Mouse (Mus musculus) hematopoietic stem cell, adult 5-6 weeks (primary cell): ENCODE measurements around the gene Elf2. TPM values are rescaled to one million over a fixed set of nuclear protein-coding genes. Genes with fewer than 3 reads are reported as not detected.
"Not testable (repeated sequence)": the region's sequence is repeated elsewhere in the genome, so short reads cannot be mapped to it uniquely, and the experiment has no call there.

Source experiments
- ATAC-seq, 2 experiments: fragments of 125-278 bp in 1 of 2; replicated peaks in 1 of 2; 2 replicates each; pipeline ENCODE4 v1.8.0; 2016 to 2017; ENCODE audit warnings: inconsistent platforms in 2 of 2, mild to moderate bottlenecking in 2 of 2, moderate number of reproducible peaks in 2 of 2, low read depth in 1 of 2, moderate TSS enrichment in 1 of 2; ENCODE audit not compliant: low FRiP score in 2 of 2, poor library complexity in 2 of 2, severe bottlenecking in 2 of 2, insufficient read depth in 1 of 2, low TSS enrichment in 1 of 2
- total RNA-seq: library from RNA; stranded (forward); fragments of 172-1452, 232-1000 nt; gene quantifications from 2 replicates; pipeline ENCODE4 v1.2.3, GENCODE M21; 2017

Elf2 gene
- total RNA-seq, 1 experiment from 2014 or later: 205 TPM

- ATAC-seq: not testable (repeated sequence)
Measured at GRCm38 (mm10) chr3:51218385-51218784, 122.1 kb downstream of the Elf2 start.

- not testable (repeated sequence) for ATAC-seq
Measured at GRCm38 (mm10) chr3:51216351-51216750, 124.1 kb downstream of the Elf2 start.

GRCm38 (mm10) chr3:51215681-51216080, 124.8 kb downstream of the Elf2 start:
- ATAC-seq: no peak

GRCm38 (mm10) chr3:51213111-51213510, 127.4 kb downstream of the Elf2 start:
- ATAC-seq: no peak

- no peak for ATAC-seq
Measured at GRCm38 (mm10) chr3:51210485-51210884, 130.0 kb downstream of the Elf2 start.

- peak; percentile 71 to 84; a peak in 3 of 4 replicates for ATAC-seq
Measured at GRCm38 (mm10) chr3:51209503-51210314, 130.8 kb downstream of the Elf2 start.

GRCm38 (mm10) chr3:51208633-51209032, 131.8 kb downstream of the Elf2 start:
- no peak for ATAC-seq

- no peak for ATAC-seq
Measured at GRCm38 (mm10) chr3:51206521-51206920, 133.9 kb downstream of the Elf2 start.

GRCm38 (mm10) chr3:51204897-51205296, 135.6 kb downstream of the Elf2 start:
- ATAC-seq: no peak

GRCm38 (mm10) chr3:51204441-51204840, 136.0 kb downstream of the Elf2 start:
- no peak for ATAC-seq

- no peak for ATAC-seq
Measured at GRCm38 (mm10) chr3:51203906-51204305, 136.6 kb downstream of the Elf2 start.

Other genes starting within 250 kb of the Elf2 start
- 2.5 and 3.9 TPM in 2 replicates for gene Noct, start 116.2 kb downstream of the Elf2 start, total RNA-seq
- not detected in 2 replicates for gene Mgarp, start 56.1 kb upstream of the Elf2 start, total RNA-seq
- gene Ndufc1, start 68.3 kb upstream of the Elf2 start, total RNA-seq: 41.9 and 90.6 TPM in 2 replicates
- gene Naa15, start 74.5 kb upstream of the Elf2 start, total RNA-seq: 76.8 and 131 TPM in 2 replicates
- 19.1 and 20.3 TPM in 2 replicates for gene Rab33b, start 143.3 kb upstream of the Elf2 start, total RNA-seq
- gene Setd7, start 220.2 kb upstream of the Elf2 start, total RNA-seq: 47.3 and 47.4 TPM in 2 replicates